Mouse (Mus musculus): ENCODE data around the gene Olfr987. TPM values are rescaled to one million over a fixed set of nuclear protein-coding genes. Genes with fewer than 3 reads are reported as not detected.

The Olfr987 gene
- polyA plus RNA-seq, 1 experiment = not detected

- Histone ChIP-seq H3K4me1 (ENCODE audit: control insufficient read depth, insufficient read depth, low read length) (no peaks in the 10 kb centered on the region), H3K9ac (ENCODE audit: low read depth, poor library complexity, severe bottlenecking) (no peak overlapping the region), H3K4me3 (ENCODE audit: low read depth, low read length) (no peak overlapping the region), H3K27me3 (ENCODE audit: control insufficient read depth, insufficient read depth, low read length, poor library complexity, severe bottlenecking) (no peaks in the 10 kb centered on the region), H3K36me3 (ENCODE audit: control insufficient read depth, insufficient read depth, low read length, poor library complexity, severe bottlenecking) (no peaks in the 10 kb centered on the region), H3K9me3 (replicated peaks; ENCODE audit: control insufficient read depth, insufficient read depth, low read length, poor library complexity, severe bottlenecking) (no peaks in the 10 kb centered on the region), H3K27ac (ENCODE audit: insufficient read depth, low read length) (no peak overlapping the region)
- TF ChIP-seq EP300 (IDR thresholded peaks at IDR 0.05; ENCODE audit: insufficient read depth, low read depth, low read length) = no peak
- no peak for TF ChIP-seq POLR2A (IDR thresholded peaks at IDR 0.05; ENCODE audit: insufficient read depth, low read length)
- TF ChIP-seq CTCF (IDR thresholded peaks at IDR 0.05; ENCODE audit: low read depth, low read length) = peak; percentile 6
Observed at GRCm38 (mm10) chr2:85283631-85284466, 55.3 kb downstream of the Olfr987 start.

- no peak overlapping the region for H3K27ac ChIP-seq (ENCODE audit: insufficient read depth, low read length)
- TF ChIP-seq CTCF (IDR thresholded peaks at IDR 0.05; ENCODE audit: low read depth, low read length) = no peak
- TF ChIP-seq EP300 (IDR thresholded peaks at IDR 0.05; ENCODE audit: insufficient read depth, low read depth, low read length) = no peak
- TF ChIP-seq POLR2A (IDR thresholded peaks at IDR 0.05; ENCODE audit: insufficient read depth, low read length) = no peak
- H3K4me1 ChIP-seq (ENCODE audit: control insufficient read depth, insufficient read depth, low read length) = no peaks in the 10 kb centered on the region
- no peaks in the 10 kb centered on the region for H3K36me3 ChIP-seq (ENCODE audit: control insufficient read depth, insufficient read depth, low read length, poor library complexity, severe bottlenecking)
- H3K9ac ChIP-seq (ENCODE audit: low read depth, poor library complexity, severe bottlenecking) = no peak overlapping the region
- no peaks in the 10 kb centered on the region for H3K9me3 ChIP-seq (replicated peaks; ENCODE audit: control insufficient read depth, insufficient read depth, low read length, poor library complexity, severe bottlenecking)
- no peaks in the 10 kb centered on the region for H3K27me3 ChIP-seq (ENCODE audit: control insufficient read depth, insufficient read depth, low read length, poor library complexity, severe bottlenecking)
- no peak overlapping the region for H3K4me3 ChIP-seq (ENCODE audit: low read depth, low read length)
Observed at GRCm38 (mm10) chr2:85281023-85281422, 58.1 kb downstream of the Olfr987 start.

Other genes with a start within 250 kb of the Olfr987 start
- 2.3 and 3.3 TPM in 2 replicates for gene Aplnr, start 203.1 kb downstream of the Olfr987 start, polyA plus RNA-seq (2011; ENCODE audit: insufficient read depth, insufficient read length, low read depth, missing spikeins)
- not detected in 2 replicates for gene Lrrc55, start 142.1 kb downstream of the Olfr987 start, polyA plus RNA-seq (2011; ENCODE audit: insufficient read depth, insufficient read length, low read depth, missing spikeins)
- not detected in 2 replicates for gene Olfr988, start 23.9 kb upstream of the Olfr987 start, polyA plus RNA-seq (2011; ENCODE audit: insufficient read depth, insufficient read length, low read depth, missing spikeins)
- not detected in 2 replicates for gene Olfr992, start 70.2 kb upstream of the Olfr987 start, polyA plus RNA-seq (2011; ENCODE audit: insufficient read depth, insufficient read length, low read depth, missing spikeins)
- not detected in 2 replicates for gene Olfr993, start 75.6 kb upstream of the Olfr987 start, polyA plus RNA-seq (2011; ENCODE audit: insufficient read depth, insufficient read length, low read depth, missing spikeins)
- gene Olfr994, start 97.1 kb upstream of the Olfr987 start, polyA plus RNA-seq (2011; ENCODE audit: insufficient read depth, insufficient read length, low read depth, missing spikeins) = not detected in 2 replicates
- gene Olfr995, start 104.3 kb upstream of the Olfr987 start, polyA plus RNA-seq (2011; ENCODE audit: insufficient read depth, insufficient read length, low read depth, missing spikeins) = not detected in 2 replicates
- gene 4833423E24Rik, start 179.7 kb upstream of the Olfr987 start, polyA plus RNA-seq (2011; ENCODE audit: insufficient read depth, insufficient read length, low read depth, missing spikeins) = not detected in 2 replicates
- gene Olfr996, start 239.9 kb upstream of the Olfr987 start, polyA plus RNA-seq (2011; ENCODE audit: insufficient read depth, insufficient read length, low read depth, missing spikeins) = not detected in 2 replicates
- not detected in 2 replicates for gene Olfr998, start 249.6 kb upstream of the Olfr987 start, polyA plus RNA-seq (2011; ENCODE audit: insufficient read depth, insufficient read length, low read depth, missing spikeins)